Mouse (Mus musculus) thymus, postnatal 4 days (tissue): Measurements from ENCODE around the gene Camk2b.

Source experiments
- DNase-seq: peaks from one replicate; pipeline ENCODE4 v3.0.0; 2021

Camk2b gene

DNA sequence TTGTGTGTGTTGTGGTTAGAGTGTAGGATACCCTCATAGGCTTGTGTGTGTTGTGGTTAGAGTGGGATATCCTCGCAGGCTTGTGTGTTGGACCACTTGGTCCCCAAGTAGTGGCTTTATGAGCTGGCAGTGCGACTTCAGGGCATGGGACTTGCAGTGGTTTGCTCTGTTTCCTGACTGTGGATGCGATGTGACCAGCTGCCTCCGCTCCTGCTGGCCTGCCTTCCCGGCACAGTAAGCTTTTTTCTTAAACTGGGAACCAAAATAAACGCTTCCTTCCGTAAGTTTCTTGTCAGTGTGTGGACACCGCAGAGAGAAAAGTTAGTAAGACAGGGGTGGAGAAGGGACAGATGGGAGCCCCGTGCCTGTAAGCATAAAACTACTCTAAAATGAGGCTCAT, 18.0 kb downstream of the Camk2b start:
- DNase-seq, result no peak

DNA sequence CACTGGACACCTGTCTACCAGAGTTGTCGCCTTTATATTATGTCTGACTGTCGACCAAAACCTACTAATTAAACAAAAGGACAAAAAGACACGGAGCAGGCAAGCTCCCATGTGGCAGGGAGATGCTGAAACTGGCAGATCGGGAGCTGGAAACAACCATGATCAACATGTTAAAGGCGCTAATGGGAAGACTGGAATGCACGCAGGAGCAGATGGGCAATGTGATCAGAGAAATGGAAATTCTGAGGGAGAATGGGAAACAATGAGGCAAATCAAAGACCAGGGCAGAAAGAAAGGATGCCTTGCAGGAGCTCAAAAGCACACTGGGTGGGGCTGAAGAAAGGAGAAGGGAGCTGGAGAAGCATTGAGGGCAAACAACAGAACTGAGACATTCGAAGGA, 27.2 kb downstream of the Camk2b start:
- no peak for DNase-seq

- no peak for DNase-seq
These were observed 28.5 kb downstream of the Camk2b start for GRCm38 (mm10) chr11:6037686-6038085.

DNA sequence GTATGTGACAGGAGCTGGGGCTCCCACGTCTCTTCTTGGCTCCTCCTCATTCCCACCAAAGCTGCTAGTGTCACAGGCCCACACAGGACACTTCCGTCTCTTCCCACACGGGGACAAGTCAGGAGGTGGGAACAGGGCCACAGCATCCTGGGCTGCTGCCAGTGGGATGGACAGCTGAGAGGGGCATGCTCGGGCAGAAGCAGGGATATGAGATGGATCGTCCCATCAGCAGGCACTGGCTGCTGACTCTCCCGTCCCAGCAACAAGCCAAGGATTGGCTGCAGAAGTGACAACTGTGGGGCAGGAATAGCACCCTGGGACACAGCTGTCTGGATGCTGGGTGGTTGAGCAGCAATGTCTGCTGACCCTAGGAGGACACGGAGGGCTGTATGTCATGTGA, 29.0 kb downstream of the Camk2b start:
- DNase-seq, result no peak

- no peak for DNase-seq
These were observed 29.7 kb downstream of the Camk2b start for GRCm38 (mm10) chr11:6036477-6036876.

DNA sequence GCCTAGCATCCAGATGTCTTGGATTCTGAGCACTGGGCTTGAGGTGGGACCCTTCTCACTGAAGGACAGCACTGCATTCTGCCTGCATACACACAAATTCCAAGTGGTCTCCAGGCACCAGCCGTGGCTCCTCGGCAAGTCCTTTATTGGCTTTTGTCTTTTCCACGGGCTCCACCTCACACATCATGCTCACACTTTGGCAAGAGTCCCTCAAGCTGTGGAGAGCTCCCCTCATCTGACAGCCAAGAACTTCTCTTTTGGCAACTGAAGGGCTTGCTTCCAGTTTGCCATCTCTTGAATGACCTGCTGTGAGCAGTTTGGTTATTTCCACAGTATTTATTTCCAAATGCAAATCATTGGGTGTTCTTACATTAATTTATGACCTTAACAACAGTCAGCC, 30.6 kb downstream of the Camk2b start:
- no peak for DNase-seq

- DNase-seq, result no peak
These were observed 31.4 kb downstream of the Camk2b start for GRCm38 (mm10) chr11:6034740-6035139.

- DNase-seq, result no peak
These were observed 32.4 kb downstream of the Camk2b start for GRCm38 (mm10) chr11:6033801-6034200.

GRCm38 (mm10) chr11:6033147-6033546, 33.0 kb downstream of the Camk2b start:
- peak; percentile 91 for DNase-seq

GRCm38 (mm10) chr11:6030650-6031049, 35.5 kb downstream of the Camk2b start:
- no peak for DNase-seq

DNA sequence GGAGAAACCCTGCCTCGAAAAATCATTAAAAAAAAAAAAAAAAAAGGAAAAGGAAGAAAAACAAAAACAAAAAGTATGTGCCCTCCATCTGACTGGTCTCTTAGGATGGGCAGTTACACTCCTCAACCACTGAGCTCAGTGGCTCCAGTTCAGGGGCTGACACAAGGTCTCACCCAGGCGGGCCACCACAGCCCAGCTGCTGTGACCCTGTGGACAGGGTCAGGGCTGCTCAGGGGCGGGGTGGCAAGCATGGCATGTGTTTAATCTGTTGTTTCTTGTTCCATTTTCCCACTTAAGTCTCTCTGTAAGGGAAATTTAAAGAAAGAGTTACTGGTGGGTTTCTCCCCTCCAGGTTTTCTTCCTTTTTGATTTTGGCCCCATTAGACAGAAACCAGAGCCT, 36.4 kb downstream of the Camk2b start:
- no peak for DNase-seq

- DNase-seq, result no peak
These were observed 37.3 kb downstream of the Camk2b start for GRCm38 (mm10) chr11:6028911-6029310.

DNA sequence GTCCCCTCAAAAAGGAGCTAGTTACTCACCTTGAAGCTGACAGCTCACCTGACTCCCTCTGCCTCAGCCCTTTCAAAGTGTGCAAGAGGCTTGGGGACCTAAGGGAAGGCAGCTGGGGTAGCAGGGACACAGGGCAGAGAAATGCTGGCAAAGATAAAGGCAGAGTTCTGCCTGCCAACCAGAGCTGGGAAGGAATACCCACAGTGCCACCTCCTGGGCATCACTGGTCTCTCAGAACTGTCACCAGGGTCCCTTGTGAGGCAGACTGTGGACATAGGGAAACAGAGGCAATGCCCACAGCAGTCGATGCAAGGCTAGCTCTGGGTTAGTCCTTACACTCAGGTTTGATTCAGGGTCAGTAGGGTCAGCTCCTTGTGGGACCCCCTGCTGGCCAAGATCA, 39.8 kb downstream of the Camk2b start:
- DNase-seq, result peak; percentile 83

DNA sequence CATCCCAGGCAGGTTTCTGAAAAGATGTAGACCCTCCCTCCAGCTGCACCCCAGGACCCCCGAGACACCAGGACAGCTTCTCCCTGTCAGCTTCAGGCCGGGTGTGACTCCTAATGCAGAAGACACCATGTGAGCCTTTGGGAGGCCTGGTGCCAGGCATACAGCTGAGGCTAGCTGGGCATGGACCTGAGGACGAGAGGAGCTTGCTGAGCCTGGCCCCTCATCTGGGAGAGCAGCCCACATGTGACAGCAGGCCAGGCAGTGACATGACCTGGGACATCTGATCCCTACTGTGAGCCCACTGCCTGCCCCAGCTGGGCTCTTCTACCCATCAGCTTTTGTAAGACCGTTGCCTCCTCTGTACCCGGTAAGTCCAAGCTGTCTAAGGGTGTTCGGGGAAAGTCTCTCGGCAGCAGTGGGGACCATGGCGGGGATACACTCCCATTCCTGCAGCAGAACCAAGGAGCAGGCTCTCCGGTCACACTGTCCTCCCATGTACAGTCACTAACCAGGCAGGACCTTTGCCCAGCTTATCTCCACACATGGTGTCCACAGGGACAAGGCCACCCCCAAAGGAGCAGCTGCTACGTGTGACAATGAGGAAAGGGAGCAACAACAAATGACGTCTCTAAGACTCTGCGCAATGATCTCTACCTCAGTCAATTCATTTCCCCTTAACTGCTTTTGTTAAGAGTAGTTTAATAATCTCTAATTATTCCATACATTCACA, 41.1 kb downstream of the Camk2b start:
- no peak for DNase-seq

- DNase-seq, result peak; percentile 9
These were observed 45.0 kb downstream of the Camk2b start for GRCm38 (mm10) chr11:6020897-6021839.

DNA sequence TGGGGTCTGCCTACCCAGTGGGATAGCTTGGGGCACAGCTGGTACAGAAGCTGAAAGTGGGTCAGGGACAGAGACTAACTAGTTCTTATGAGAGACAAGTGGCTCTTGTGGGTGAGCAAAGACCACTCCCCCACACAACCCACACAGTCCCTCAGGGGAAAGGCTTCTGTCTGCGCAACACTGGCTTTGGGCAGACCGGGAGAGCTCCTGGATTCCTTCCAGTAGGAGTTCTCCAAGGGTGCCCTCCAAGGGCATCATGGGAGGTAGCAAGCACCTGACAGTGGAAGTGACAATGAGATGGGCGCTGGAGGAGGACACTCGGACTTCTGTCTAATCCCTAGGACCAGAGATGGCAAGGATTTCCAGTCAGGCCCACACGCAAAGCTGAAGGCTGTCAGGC, 45.8 kb downstream of the Camk2b start:
- no peak for DNase-seq

DNA sequence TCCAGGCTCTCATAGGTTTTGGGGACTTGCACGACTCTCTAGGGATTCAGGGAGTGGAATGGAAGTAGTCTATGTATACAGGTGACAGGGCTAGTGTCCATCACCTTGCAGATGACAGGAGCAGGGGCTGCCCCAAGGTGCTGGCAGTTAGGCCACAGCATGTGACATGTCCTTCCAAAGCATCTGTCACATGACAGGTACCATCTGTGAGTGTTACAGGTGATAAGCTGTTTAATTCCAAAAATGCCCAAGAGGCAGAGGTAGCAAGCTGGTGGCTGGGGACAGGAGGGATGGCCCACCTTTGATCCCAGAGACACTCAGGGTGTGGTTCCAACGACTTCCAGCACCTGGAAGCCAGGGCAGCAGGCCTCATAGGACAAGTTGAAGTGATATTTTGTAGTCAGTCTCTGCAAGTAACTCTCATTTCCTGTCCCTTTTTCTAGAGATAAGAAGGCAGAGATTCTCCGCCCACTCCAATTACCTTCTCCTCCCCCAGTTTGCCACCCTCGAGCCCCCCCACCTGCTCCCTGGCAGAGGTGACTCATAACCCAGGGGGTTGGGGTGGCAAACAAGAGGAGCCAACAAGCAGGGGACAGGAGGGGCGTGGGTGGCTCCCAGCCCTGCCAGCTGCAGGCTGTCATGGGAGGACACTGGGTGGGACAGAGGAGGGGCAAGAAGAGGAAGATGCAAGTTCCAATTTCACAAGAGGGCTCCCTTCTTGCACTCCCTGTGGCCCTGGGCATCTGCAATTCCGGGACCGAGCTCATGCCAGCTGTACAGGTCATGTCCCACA, 47.7 kb downstream of the Camk2b start:
- DNase-seq, result peak; percentile 84

DNA sequence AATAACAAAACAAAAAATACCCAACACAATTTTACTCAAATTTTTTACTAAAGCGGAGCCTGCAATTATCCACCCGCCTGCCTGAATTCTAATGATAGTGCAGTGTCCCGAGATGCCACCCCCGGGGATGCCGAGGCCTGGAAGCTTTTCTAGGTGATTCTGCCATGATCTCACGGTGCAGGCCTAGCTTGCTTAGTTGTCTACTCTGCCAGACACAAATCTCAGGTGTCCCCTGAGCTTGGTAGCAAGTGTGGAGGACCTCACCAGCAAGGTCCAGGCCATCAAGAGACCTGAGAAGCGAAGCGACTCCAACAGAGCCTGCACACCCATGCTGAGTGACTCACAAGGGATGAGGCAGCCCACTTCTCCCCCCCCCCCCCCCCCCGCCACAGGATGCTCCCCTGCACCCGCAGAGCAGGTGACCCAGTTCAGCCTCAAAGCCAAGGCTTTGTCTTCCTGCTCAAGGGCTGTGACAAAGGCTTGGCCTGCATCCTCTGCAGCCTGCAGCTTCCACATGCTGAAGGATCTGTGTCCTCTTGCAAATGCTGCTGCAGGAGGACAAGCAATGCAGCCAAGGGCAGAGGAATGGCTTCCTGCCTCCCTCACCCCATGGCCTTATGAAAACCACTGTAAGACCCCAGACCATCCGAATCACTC, 48.5 kb downstream of the Camk2b start:
- DNase-seq, result peak; percentile 72

DNA sequence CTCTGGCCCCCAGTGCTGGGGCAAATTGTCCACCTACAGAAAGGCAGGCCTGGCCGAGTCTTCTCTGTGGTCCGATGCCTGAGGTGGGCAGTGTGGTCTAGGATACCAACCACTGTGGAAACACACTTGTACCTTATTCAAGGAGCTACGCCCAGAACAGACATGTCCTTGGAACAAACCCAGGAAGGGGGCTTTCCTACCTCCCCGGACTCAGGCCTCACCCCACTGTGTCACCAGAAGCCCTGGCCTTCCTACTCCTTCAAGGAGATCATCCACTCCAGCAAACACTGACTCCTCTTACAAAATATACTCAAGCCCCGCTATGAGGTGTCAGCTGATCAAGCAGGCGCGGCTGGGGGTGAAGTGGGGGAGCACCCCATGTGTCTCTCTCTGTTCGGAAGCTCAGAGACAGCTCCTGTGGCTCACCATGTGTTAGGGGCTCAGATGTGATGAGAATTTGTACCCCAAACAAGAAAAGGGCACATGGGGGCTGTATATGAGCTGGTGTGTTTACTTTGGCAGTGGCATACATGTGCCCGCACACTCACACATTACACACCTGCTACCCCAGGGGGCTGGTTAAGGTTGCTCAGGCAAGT, 49.3 kb downstream of the Camk2b start:
- peak; percentile 60 for DNase-seq

DNA sequence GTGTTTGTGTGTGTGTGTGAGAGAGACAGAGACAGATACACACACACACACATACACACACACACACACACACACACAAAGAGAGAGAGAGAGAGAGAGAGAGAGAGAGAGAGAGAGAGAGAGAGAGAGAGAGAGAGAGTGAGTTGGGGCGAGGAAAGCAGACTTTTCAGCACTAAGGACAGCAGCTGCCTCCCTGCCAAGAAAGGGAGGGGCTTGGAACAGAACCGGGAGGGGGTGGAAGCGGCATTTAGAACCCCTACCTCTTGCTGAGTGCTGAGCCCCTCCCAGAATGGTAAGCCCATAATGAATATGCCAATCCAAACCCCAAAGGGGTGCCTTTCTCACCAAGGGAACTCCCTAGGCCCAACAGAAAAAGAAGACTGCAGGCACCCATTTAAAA, 49.8 kb downstream of the Camk2b start:
- DNase-seq, result peak; percentile 71

DNA sequence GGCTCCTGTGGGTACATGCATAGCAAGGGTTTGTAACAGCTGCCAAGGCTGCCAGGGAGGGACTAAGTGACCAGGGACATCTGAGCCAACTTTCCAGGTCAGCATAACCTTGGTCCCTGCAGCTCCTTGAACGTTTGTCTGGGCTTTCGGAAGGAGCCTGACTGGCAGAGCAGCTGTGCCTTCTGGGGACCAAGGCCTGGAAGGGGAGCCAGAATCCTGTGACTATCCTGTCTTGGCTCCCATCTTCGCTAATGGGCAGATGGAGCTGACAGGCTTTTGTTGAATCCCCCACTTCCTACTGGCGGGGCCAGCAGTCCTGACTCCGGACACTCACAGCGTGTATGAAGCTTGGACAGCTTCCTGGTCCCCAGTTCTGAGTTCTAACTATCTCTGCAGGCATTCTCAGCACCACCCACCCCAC, 51.1 kb downstream of the Camk2b start:
- no peak for DNase-seq

GRCm38 (mm10) chr11:6013359-6013758, 52.8 kb downstream of the Camk2b start:
- peak; percentile 53 for DNase-seq
